Mouse (Mus musculus): ENCODE data around the gene Dusp1. TPM values are rescaled to one million over a fixed set of nuclear protein-coding genes. Genes with fewer than 3 reads are reported as not detected.

Gene Dusp1
- total and polyA plus RNA-seq, 3 experiments = 61.4 to 122 (median 71.3) TPM

DNA sequence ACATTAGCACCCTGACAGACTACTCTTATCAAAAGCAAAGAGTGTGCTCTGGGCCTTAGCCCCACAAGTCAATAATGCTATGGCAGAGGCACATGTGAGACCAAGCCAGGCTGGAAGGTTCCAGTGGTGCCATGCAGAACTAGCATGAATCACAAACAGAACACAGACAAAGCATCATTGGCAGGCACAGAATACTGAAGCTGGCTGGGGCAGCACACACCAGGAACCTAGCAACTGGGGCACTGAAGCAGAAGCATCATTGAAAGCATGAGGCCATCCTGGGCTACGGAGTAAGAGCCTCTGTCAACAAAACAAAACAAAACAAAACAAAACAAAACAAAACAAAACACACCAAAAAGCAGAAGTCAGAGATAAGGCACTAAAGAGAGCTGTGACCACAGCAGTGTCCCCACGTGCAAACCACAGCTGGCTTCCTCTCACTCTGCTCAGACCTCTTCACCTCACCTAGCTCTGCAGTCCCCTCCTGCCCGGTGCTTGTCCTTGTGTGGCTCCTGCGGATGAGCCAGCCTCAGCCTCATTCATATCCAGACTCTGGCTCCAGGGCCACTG is 29.4 kb downstream of the Dusp1 start:
- H3K27ac ChIP-seq = peak overlapping the region; percentile 59
- intact Hi-C loops (cut with DNase I) = no loop called here
- H3K79me2 ChIP-seq (replicated peaks; ENCODE audit: control insufficient read depth, insufficient read depth, low read length) = no peaks in the 10 kb centered on the region
- TF ChIP-seq CTCF (IDR thresholded peaks at IDR 0.05) = no peak
- H3K36me3 ChIP-seq (ENCODE audit: control insufficient read depth, insufficient read depth, low read length) = 0 out of 2 replicates have a peak, but pooled peaks cover 4% of the 10 kb centered on the region
- H3K4me1 ChIP-seq (ENCODE audit: control insufficient read depth, insufficient read depth, low read length) = peaks cover 41% of the 10 kb centered on the region
- H3K27me3 ChIP-seq (ENCODE audit: control insufficient read depth, insufficient read depth, low read length) = no peaks in the 10 kb centered on the region
- DNase-seq = peak in 1 of 2 experiments; percentile 26
- H3K4me3 ChIP-seq = no peak overlapping the region
- H3K9ac ChIP-seq (ENCODE audit: low read depth, low read length) = no peak overlapping the region
- whole genome bisulfite sequencing = 65% methylated on average over 4 of the region's 4 CpGs

DNA sequence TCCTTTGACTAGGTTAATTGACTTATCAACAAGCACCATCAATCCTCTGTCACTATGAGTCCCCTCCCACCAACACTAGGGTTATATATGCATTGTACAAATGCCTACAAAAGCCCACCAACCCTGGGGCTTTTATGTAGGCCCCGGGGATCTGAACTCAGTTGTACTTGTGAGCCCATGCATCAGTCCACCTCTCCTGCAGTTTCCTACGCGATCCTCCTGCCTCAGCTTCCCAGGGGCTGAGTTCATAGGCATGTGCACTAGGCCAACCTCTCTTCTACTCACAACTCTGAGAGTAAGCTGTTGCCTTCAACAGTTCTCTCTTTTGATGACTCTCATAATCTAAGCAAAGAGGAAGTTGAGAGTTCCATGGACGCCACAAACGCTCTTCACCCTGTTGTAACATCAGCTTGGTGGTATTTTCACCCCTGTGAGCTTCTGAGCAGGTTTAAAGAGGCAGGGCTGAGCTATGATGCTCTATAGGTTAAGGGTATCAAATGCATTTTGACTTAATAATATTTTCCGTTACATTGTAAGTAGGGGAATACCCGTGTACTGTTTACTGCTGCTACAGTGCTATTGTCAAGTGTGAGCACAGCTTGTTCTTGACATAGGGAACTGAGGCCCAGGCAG is 30.4 kb downstream of the Dusp1 start:
- intact Hi-C loops (cut with DNase I) = no loop called here
- 88% methylated on average over 7 of the region's 7 CpGs for WGBS
- Histone ChIP-seq H3K4me3 (no peak overlapping the region), H3K27me3 (ENCODE audit: control insufficient read depth, insufficient read depth, low read length) (no peaks in the 10 kb centered on the region), H3K4me1 (ENCODE audit: control insufficient read depth, insufficient read depth, low read length) (peaks cover 40% of the 10 kb centered on the region), H3K36me3 (ENCODE audit: control insufficient read depth, insufficient read depth, low read length) (0 out of 2 replicates have a peak, but pooled peaks cover 4% of the 10 kb centered on the region), H3K79me2 (replicated peaks; ENCODE audit: control insufficient read depth, insufficient read depth, low read length) (no peaks in the 10 kb centered on the region), H3K9ac (ENCODE audit: low read depth, low read length) (no peak overlapping the region), H3K27ac (peak overlapping the region; percentile 79)
- TF ChIP-seq EP300 (IDR thresholded peaks at IDR 0.05; ENCODE audit: insufficient read depth, low read depth, low read length) (no peak), POLR2A (IDR thresholded peaks at IDR 0.05; ENCODE audit: insufficient read depth, low read depth, low read length) (no peak), CTCF (IDR thresholded peaks at IDR 0.05) (no peak)
- peak; percentile 11 to 34 for DNase-seq

DNA sequence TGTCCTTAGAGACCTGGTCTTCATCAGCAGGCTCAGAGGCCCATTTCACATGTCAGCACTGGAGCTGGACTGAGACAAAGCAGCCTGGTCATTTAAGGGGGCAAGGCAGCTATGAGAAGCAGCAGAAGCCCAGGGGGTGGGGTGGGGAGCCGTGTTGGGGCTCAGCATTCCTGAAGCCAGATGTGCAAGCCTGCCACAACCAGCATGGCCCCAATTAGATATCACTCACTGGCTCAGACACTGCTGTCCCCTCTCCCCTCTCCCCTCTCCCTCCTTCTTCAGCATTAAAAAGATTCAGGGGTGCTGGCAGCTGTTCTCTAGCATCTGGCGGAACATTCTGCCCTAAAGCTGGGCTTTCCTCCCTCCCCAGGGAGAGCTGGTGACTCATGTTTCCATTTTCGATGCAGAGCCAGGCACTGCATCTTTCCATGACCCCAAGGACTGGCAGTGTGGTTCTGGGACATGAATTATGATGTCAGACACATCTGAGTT is 31.3 kb downstream of the Dusp1 start:
- 8% methylated on average over 3 of the region's 3 CpGs for WGBS
- Histone ChIP-seq H3K4me3 (no peak overlapping the region), H3K36me3 (ENCODE audit: control insufficient read depth, insufficient read depth, low read length) (0 out of 2 replicates have a peak, but pooled peaks cover 4% of the 10 kb centered on the region), H3K79me2 (replicated peaks; ENCODE audit: control insufficient read depth, insufficient read depth, low read length) (no peaks in the 10 kb centered on the region), H3K9ac (ENCODE audit: low read depth, low read length) (peak overlapping the region; percentile 24; the same call in 1 of the 2 replicates), H3K4me1 (ENCODE audit: control insufficient read depth, insufficient read depth, low read length) (peaks cover 38% of the 10 kb centered on the region), H3K27ac (peak overlapping the region; percentile 79), H3K27me3 (ENCODE audit: control insufficient read depth, insufficient read depth, low read length) (no peaks in the 10 kb centered on the region)
- peak; percentile 99 for TF ChIP-seq EP300 (IDR thresholded peaks at IDR 0.05; ENCODE audit: insufficient read depth, low read depth, low read length)
- TF ChIP-seq CTCF (IDR thresholded peaks at IDR 0.05) = no peak
- 0 out of 2 replicates have a peak, but pooled peaks have one; percentile 18 for TF ChIP-seq POLR2A (IDR thresholded peaks at IDR 0.05; ENCODE audit: insufficient read depth, low read depth, low read length)
- DNase-seq = peak; percentile 82 to 88
- intact Hi-C loops (cut with DNase I) = no loop called here

DNA sequence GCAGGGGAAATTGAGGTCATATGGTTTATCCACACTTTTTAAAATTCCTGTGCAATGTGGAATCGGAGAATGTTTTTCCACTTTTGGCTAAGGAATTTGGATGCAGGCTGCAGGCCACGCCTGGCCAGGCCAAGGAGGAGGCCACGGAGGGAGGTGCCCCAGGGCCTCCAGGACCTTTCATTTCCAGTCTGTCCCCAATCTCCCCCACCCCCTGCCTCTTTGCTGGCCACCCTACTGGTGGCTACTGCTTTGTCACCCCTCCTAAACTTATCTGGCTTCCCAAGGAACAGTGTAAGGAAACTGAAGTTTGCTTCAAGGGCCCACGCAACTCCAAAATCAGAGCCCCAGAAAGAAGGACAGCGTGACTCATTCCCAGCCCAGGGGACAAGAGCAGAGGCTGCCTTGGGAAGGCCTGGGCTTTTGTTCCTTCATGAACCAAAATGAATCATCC is 32.1 kb downstream of the Dusp1 start:
- peak overlapping the region; percentile 10; the same call in 1 of the 2 replicates for H3K9ac ChIP-seq (ENCODE audit: low read depth, low read length)
- intact Hi-C loops (cut with DNase I) = loop anchor here (2.0 kb wide), 1 partner anchor 15 kb away; no protein-coding TSS in a partner anchor
- no peak for TF ChIP-seq POLR2A (IDR thresholded peaks at IDR 0.05; ENCODE audit: insufficient read depth, low read depth, low read length)
- 0 out of 2 replicates have a peak, but pooled peaks have one; percentile 20 for TF ChIP-seq EP300 (IDR thresholded peaks at IDR 0.05; ENCODE audit: insufficient read depth, low read depth, low read length)
- TF ChIP-seq CTCF (IDR thresholded peaks at IDR 0.05) = peak; percentile 22; the same call in 1 of the 2 replicates

DNA sequence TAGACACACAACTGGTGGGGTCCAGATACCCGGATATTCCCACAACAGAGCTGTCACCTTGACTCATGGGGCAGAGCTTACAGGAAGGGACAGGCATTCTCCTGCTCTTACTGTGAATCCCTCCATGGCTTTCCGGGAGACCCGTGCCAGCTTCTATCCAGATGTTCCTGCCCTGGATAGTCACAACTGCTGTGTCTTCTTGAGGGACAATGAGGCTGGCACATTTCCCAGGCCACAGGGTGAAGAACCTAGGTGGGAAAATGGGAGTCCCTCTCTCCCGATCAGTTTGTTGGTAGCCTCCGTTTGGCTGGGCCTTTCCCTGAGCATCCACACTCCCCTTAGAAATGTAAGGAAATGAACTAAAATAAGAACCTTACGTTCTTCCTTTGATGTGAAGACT is 33.2 kb downstream of the Dusp1 start:
- DNase-seq = no peak
- WGBS = 61% methylated on average over 6 of the region's 6 CpGs
- intact Hi-C loops (cut with DNase I) = loop anchor here (2.0 kb wide), 1 partner anchor 14 kb away; no protein-coding TSS in a partner anchor
- Histone ChIP-seq H3K36me3 (ENCODE audit: control insufficient read depth, insufficient read depth, low read length) (0 out of 2 replicates have a peak, but pooled peaks cover 4% of the 10 kb centered on the region), H3K4me1 (ENCODE audit: control insufficient read depth, insufficient read depth, low read length) (peaks cover 36% of the 10 kb centered on the region), H3K4me3 (no peak overlapping the region), H3K27ac (peak overlapping the region; percentile 79), H3K9ac (ENCODE audit: low read depth, low read length) (no peak overlapping the region), H3K27me3 (ENCODE audit: control insufficient read depth, insufficient read depth, low read length) (no peaks in the 10 kb centered on the region), H3K79me2 (replicated peaks; ENCODE audit: control insufficient read depth, insufficient read depth, low read length) (no peaks in the 10 kb centered on the region)
- TF ChIP-seq EP300 (IDR thresholded peaks at IDR 0.05; ENCODE audit: insufficient read depth, low read depth, low read length) (no peak), POLR2A (IDR thresholded peaks at IDR 0.05; ENCODE audit: insufficient read depth, low read depth, low read length) (no peak), CTCF (IDR thresholded peaks at IDR 0.05) (no peak)

More for the DNA sequence above, 32.1 kb downstream of the Dusp1 start:
- peak overlapping the region; percentile 79 for H3K27ac ChIP-seq
- H3K36me3 ChIP-seq (ENCODE audit: control insufficient read depth, insufficient read depth, low read length) = 0 out of 2 replicates have a peak, but pooled peaks cover 4% of the 10 kb centered on the region
- no peaks in the 10 kb centered on the region for H3K79me2 ChIP-seq (replicated peaks; ENCODE audit: control insufficient read depth, insufficient read depth, low read length)
- DNase-seq = peak; percentile 73 to 82
- H3K27me3 ChIP-seq (ENCODE audit: control insufficient read depth, insufficient read depth, low read length) = no peaks in the 10 kb centered on the region
- 37% methylated on average over 5 of the region's 5 CpGs for WGBS
- H3K4me1 ChIP-seq (ENCODE audit: control insufficient read depth, insufficient read depth, low read length) = peaks cover 37% of the 10 kb centered on the region
- no peak overlapping the region for H3K4me3 ChIP-seq

All from heart, adult 2 months (tissue).